Mouse (Mus musculus) bone marrow macrophage, adult 2 months (primary cell): ENCODE results near the gene Smim24.

Source experiments
- CTCF ChIP-seq: IDR thresholded peaks from 2 replicates; pipeline ENCODE4 v1.5.1; 2012; ENCODE audit warnings: low read depth, mild to moderate bottlenecking, low read length, moderate library complexity
- POLR2A ChIP-seq: IDR thresholded peaks from 2 replicates; pipeline ENCODE4 v1.6.1; 2012; ENCODE audit warnings: mild to moderate bottlenecking, low read depth, low read length, borderline replicate concordance

DNA sequence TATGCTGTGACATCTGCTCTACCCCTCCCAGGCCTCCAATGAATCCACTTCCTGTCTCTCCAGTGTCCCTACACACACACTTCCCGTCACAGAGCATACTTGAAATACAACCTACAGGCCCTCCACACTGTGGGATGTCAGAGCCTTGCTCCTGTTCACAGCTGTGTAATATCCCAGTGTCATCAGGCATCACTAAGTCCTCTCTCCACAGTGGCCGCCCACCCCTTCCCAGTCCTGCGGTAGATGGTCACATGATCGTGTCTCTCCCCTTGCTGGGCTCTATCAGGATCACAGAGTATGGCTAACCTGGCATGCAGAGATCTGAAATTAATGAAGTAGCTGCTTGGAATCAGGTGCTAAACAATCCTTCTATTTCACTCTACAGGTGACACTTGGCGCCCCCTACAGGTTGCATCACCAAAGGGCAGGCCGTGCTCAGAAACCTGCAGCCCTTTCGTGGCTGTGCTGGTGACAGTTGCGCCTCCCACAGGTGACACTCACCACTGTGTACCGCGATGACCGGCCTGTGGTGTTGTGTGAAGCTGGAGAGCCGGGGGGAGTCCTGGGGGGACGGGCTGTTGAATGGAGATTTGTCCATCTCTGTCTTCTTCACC lies 12.8 kb downstream of the Smim24 start:
- TF ChIP-seq CTCF (peak; percentile 96), POLR2A (no peak)
